16 mouse cellular contexts compared by ENCODE assay signal in the genomic region with DNA sequence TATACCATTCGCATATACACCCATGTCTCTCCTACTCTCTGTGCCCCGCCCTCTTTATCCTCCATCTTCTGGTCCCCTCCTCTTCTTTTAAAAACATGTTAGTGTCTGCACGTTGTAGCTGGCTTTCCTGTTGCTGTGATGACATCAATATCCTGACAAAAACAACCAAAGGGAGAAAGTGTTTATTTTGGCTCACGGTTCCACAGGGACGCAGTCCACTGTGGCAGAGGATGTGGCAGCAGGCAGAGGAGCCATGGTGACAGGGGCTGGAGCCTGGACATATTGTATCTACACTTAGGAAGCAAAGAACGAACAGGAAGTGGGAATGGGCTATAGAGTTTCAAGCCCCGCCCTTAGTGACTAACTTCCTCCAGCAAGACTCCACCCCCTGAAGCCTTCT. TPM values are rescaled to one million over a fixed set of nuclear protein-coding genes. Genes with fewer than 3 reads are reported as not detected.
DNase-seq lines count a peak whose midpoint lies in the region; ATAC-seq lines count a peak whose summit lies in the region.
"Had no signal": no experiment of that assay in that cellular context is flagged by ENCODE, and none has a peak within 500 bp of the region (broad histone marks: within the 10 kb centered on the region; RNA-seq: fewer than 3 reads in every experiment).

No protein-coding gene starts in this region.

- DNase-seq in heart, adult 11 months, result peak; percentile 90
- DNase-seq in heart, embryonic 10.5 days (ENCODE audit: low spot score), result no peak
- DNase-seq in midbrain, embryonic 11.5 days (ENCODE audit: low spot score, missing footprints), result peak; percentile 57
- DNase-seq in midbrain, embryonic 10.5 days (ENCODE audit: low spot score), result no peak
- peak; percentile 22 for DNase-seq in induced T-regulatory cell, adult 2 months (ENCODE audit: low read depth)
- no peak for DNase-seq in kidney, adult 11 months
- DNase-seq: adrenal gland, adult 8-10 months had no signal

- no peaks in the 10 kb centered on the region for H3K9me3 ChIP-seq in heart, embryonic 10.5 days
- H3K9me3 ChIP-seq in midbrain, embryonic 11.5 days (ENCODE audit: control insufficient read depth, low read length), result no peaks in the 10 kb centered on the region
- no peaks in the 10 kb centered on the region for H3K9me3 ChIP-seq in midbrain, embryonic 10.5 days (replicated peaks)
- H3K9me3 ChIP-seq: embryonic facial prominence, embryonic 10.5 days; embryonic facial prominence, embryonic 12.5 days; forebrain, embryonic 12.5 days; forebrain, embryonic 15.5 days had no signal

- H3K4me3 ChIP-seq in heart, embryonic 10.5 days, result no peak overlapping the region
- H3K4me3 ChIP-seq in midbrain, embryonic 11.5 days (ENCODE audit: low read depth, low read length), result no peak overlapping the region
- H3K4me3 ChIP-seq in midbrain, embryonic 10.5 days, result no peak overlapping the region
- H3K4me3 ChIP-seq: embryonic facial prominence, embryonic 10.5 days; embryonic facial prominence, embryonic 12.5 days; forebrain, embryonic 12.5 days; forebrain, embryonic 15.5 days had no signal

- ATAC-seq in midbrain, embryonic 11.5 days (ENCODE audit: low FRiP score), result no peak
- ATAC-seq: activated CD4-positive, CD25-positive, alpha-beta regulatory T cell, adult 4 months; forebrain, postnatal 0 days had no signal

- 0 out of 2 replicates have a peak, but pooled peaks cover 5% of the 10 kb centered on the region for H3K4me1 ChIP-seq in heart, embryonic 10.5 days
- no peaks in the 10 kb centered on the region for H3K4me1 ChIP-seq in midbrain, embryonic 11.5 days (ENCODE audit: control insufficient read depth, insufficient read depth, low read length)
- H3K4me1 ChIP-seq in midbrain, embryonic 10.5 days, result peaks cover 5% of the 10 kb centered on the region; the same call in 1 of the 2 replicates
- H3K4me1 ChIP-seq: forebrain, embryonic 12.5 days; forebrain, embryonic 15.5 days had no signal

- H3K9ac ChIP-seq in midbrain, embryonic 11.5 days (ENCODE audit: low read length), result no peak overlapping the region
- H3K9ac ChIP-seq: embryonic facial prominence, embryonic 12.5 days; forebrain, embryonic 12.5 days; forebrain, embryonic 15.5 days; forebrain, postnatal 0 days had no signal

- H3K4me2 ChIP-seq in midbrain, embryonic 11.5 days, result no peak overlapping the region
- H3K4me2 ChIP-seq: embryonic facial prominence, embryonic 12.5 days; forebrain, embryonic 12.5 days; forebrain, embryonic 15.5 days had no signal

- no peaks in the 10 kb centered on the region for H3K36me3 ChIP-seq in heart, embryonic 10.5 days
- H3K36me3 ChIP-seq in midbrain, embryonic 11.5 days (ENCODE audit: control insufficient read depth, insufficient read depth, low read length), result no peaks in the 10 kb centered on the region
- H3K36me3 ChIP-seq in midbrain, embryonic 10.5 days, result no peaks in the 10 kb centered on the region
- H3K36me3 ChIP-seq: embryonic facial prominence, embryonic 10.5 days; embryonic facial prominence, embryonic 12.5 days; forebrain, embryonic 12.5 days; forebrain, embryonic 15.5 days had no signal

- H3K27me3 ChIP-seq in heart, embryonic 10.5 days (ENCODE audit: insufficient read depth, poor library complexity, severe bottlenecking), result no peaks in the 10 kb centered on the region
- H3K27me3 ChIP-seq in midbrain, embryonic 11.5 days (ENCODE audit: control insufficient read depth, insufficient read depth, low read length), result no peaks in the 10 kb centered on the region
- H3K27me3 ChIP-seq in midbrain, embryonic 10.5 days (ENCODE audit: low read depth, poor library complexity, severe bottlenecking), result no peaks in the 10 kb centered on the region
- H3K27me3 ChIP-seq: embryonic facial prominence, embryonic 12.5 days; forebrain, embryonic 12.5 days; forebrain, embryonic 15.5 days had no signal

- 78% methylated on average over 7 of the region's 7 CpGs for WGBS in heart, embryonic 10.5 days
- WGBS in midbrain, embryonic 11.5 days, result 85% methylated on average over 7 of the region's 7 CpGs
- WGBS in midbrain, embryonic 10.5 days, result 89% methylated on average over 7 of the region's 7 CpGs

- no peak overlapping the region for H3K27ac ChIP-seq in heart, embryonic 10.5 days
- no peak overlapping the region for H3K27ac ChIP-seq in midbrain, embryonic 11.5 days (ENCODE audit: low read depth, low read length)
- H3K27ac ChIP-seq in midbrain, embryonic 10.5 days (replicated peaks), result no peak overlapping the region
- H3K27ac ChIP-seq: embryonic facial prominence, embryonic 10.5 days; embryonic facial prominence, embryonic 12.5 days; forebrain, embryonic 12.5 days; forebrain, embryonic 15.5 days had no signal

RNA-seq across cellular contexts. Expression of a gene that starts 36.1 kb away (rescaled TPM):
- polyA plus RNA-seq in heart, embryonic 10.5 days (2016; fragmentation: Nextera tagmentation; extraction: Ambion mirVana), result not detected in 2 replicates
- not detected in 2 replicates for polyA plus RNA-seq in midbrain, embryonic 11.5 days (2014; fragmentation: Nextera tagmentation; extraction: Ambion mirVana)
- polyA plus RNA-seq in midbrain, embryonic 10.5 days (2016; fragmentation: Nextera tagmentation; extraction: Ambion mirVana), result not detected in 2 replicates
- polyA plus RNA-seq: cerebellum, adult 2 months; cortical plate, adult 2 months; embryonic facial prominence, embryonic 10.5 days; embryonic facial prominence, embryonic 12.5 days; embryonic facial prominence, embryonic 14.5 days; forebrain, embryonic 12.5 days; forebrain, embryonic 15.5 days; forebrain, postnatal 0 days had no signal

Comparison
In these comparisons a context has a peak if more than half of its experiments do, and no peak if none do; other contexts are left out.
1. DNase-seq: peak in heart, adult 11 months (single experiment), midbrain, embryonic 11.5 days (single experiment) and induced T-regulatory cell, adult 2 months (single experiment); none in heart, embryonic 10.5 days (single experiment), midbrain, embryonic 10.5 days (single experiment) and kidney, adult 11 months (single experiment).